Mouse (Mus musculus) bone marrow, adult 2 months (tissue): ENCODE data around the gene Fam189b. TPM values are rescaled to one million over a fixed set of nuclear protein-coding genes. Genes with fewer than 3 reads are reported as not detected.

Source experiments
- H3K27ac ChIP-seq: fragments of 200-500 bp; 2 replicates; pipeline ENCODE4 v1.5.1; 2012; ENCODE audit warnings: low read depth, mild to moderate bottlenecking, control low read depth, inconsistent platforms, low read length; ENCODE audit not compliant: control insufficient read depth, poor library complexity, insufficient read depth
- H3K4me1 ChIP-seq: fragments of 200-500 bp; 2 replicates; pipeline ENCODE4 v1.6.1; 2011; ENCODE audit warnings: low read length; ENCODE audit not compliant: control insufficient read depth, insufficient read depth
- H3K4me3 ChIP-seq: fragments of 200-500 bp; replicated peaks from 2 replicates; pipeline ENCODE3; 2011; ENCODE audit warnings: mild to moderate bottlenecking, low read depth, low read length, control low read depth; ENCODE audit not compliant: control insufficient read depth
- CTCF ChIP-seq: fragments of 200-500 bp; IDR thresholded peaks from 2 replicates; pipeline ENCODE4 v1.5.1; 2011; ENCODE audit warnings: low read length, control low read depth; ENCODE audit not compliant: control insufficient read depth, insufficient read depth
- POLR2A ChIP-seq: fragments of 200-500 bp; IDR thresholded peaks from 2 replicates; pipeline ENCODE4 v1.6.1; 2011; ENCODE audit warnings: low read depth, mild to moderate bottlenecking, control low read depth, low read length, borderline replicate concordance; ENCODE audit not compliant: control insufficient read depth
- WGBS: fragments of 180-500 bp; shearing (Covaris S2); methylation state at CpG from one replicate; pipeline ENCODE4 v1.1.7; 2018; 5-methylcytosine and 5-hydroxymethylcytosine counted together
- polyA plus RNA-seq: library from polyadenylated mRNA; stranded (reverse); fragments of >200 nt; gene quantifications from 2 replicates; pipeline ENCODE4 v1.2.4, GENCODE M21; 2011; ENCODE audit warnings: low replicate concordance; ENCODE audit not compliant: missing spikeins, insufficient read depth, insufficient read length

Gene Fam189b
- polyA plus RNA-seq, 1 experiment: 9.8 TPM

- WGBS: 68% methylated on average over 16 of the region's 16 CpGs
- H3K4me1 ChIP-seq: peaks cover 3% of the 10 kb centered on the region; the same call in 1 of the 2 replicates
- TF ChIP-seq POLR2A (no peak), CTCF (no peak)
- H3K27ac ChIP-seq: no peak overlapping the region
- H3K4me3 ChIP-seq: no peak overlapping the region
These were observed 48.9 kb downstream of the Fam189b start for GRCm38 (mm10) chr3:89231772-89232275.

DNA sequence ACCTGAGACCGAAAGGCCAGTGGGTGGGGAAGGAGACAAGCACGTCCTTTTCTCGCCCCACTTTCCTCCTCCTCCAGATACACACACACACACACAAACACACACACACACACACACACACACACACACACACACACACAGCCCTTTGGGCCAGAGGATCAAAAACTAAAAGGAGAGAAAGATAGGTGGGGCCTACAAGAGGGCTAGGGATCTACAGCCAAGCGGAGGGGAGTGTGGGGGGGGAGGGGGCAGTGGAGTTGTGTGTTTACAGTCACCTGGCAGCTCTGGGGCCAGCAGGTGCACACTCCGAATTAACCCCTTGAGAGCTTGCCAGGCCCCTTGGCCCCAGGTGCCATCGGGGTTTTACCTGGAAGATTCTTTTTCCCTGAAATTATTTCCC, 49.7 kb downstream of the Fam189b start:
- Histone ChIP-seq H3K27ac (no peak overlapping the region), H3K4me1 (peaks cover 3% of the 10 kb centered on the region; the same call in 1 of the 2 replicates), H3K4me3 (no peak overlapping the region)
- 79% methylated on average over 6 of the region's 6 CpGs for WGBS
- no peak for TF ChIP-seq CTCF
- no peak for TF ChIP-seq POLR2A

- WGBS: 8% methylated on average over 14 of the region's 14 CpGs
These were observed 50.7 kb downstream of the Fam189b start for GRCm38 (mm10) chr3:89233562-89234110.

DNA sequence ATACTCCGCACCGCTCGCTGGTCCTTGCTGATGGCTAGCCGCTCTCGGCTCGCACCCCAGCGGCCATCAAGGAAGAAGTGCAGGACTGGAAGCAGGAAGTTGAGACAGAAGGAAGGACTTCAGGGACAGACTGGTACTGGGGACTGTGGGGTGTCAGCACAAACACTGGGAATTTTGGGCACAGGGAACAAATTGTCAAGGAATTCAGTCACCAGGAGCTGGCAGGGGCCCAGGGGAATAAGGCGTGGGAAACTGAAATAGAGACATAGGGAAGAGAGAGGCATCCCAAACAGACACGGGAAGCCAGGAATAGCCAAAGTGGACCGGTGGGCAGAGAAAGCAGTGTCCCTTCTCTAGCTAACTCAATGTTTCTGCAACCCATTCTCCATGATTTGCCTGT, 53.6 kb downstream of the Fam189b start:
- H3K4me3 ChIP-seq: no peak overlapping the region
- TF ChIP-seq CTCF (no peak), POLR2A (no peak)
- 81% methylated on average over 10 of the region's 10 CpGs for WGBS
- peaks cover 3% of the 10 kb centered on the region; the same call in 1 of the 2 replicates for H3K4me1 ChIP-seq
- no peak overlapping the region for H3K27ac ChIP-seq

More at GRCm38 (mm10) chr3:89233562-89234110, 50.7 kb downstream of the Fam189b start:
- H3K27ac ChIP-seq: peak overlapping the region; percentile 76
- TF ChIP-seq CTCF (peak; percentile 30; the same call in 1 of the 2 replicates), POLR2A (no peak)
- H3K4me3 ChIP-seq: no peak overlapping the region
- H3K4me1 ChIP-seq: peaks cover 3% of the 10 kb centered on the region; the same call in 1 of the 2 replicates

DNA sequence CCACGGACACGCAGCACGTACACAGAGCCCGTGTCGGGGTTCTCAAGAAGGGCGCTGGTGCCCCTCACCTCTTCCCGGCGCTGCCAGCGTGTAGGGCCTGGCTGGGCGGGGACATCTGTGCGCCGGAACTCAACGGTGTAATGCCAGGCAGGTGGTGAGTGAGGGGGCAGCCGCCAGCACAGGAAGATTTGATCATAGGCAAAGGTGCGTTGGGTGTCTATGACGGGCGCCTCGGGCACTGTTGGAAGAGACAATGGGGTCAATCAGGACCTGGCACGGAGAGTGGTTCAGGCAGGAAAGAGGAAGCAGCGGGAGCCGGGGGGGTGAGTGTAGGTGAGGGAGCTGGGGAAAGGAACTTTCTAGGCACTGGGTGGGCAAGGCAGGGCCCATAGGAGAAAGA, 54.7 kb downstream of the Fam189b start:
- TF ChIP-seq CTCF (no peak), POLR2A (no peak)
- 79% methylated on average over 21 of the region's 21 CpGs for WGBS
- Histone ChIP-seq H3K27ac (no peak overlapping the region), H3K4me3 (no peak overlapping the region), H3K4me1 (peaks cover 3% of the 10 kb centered on the region; the same call in 1 of the 2 replicates)

DNA sequence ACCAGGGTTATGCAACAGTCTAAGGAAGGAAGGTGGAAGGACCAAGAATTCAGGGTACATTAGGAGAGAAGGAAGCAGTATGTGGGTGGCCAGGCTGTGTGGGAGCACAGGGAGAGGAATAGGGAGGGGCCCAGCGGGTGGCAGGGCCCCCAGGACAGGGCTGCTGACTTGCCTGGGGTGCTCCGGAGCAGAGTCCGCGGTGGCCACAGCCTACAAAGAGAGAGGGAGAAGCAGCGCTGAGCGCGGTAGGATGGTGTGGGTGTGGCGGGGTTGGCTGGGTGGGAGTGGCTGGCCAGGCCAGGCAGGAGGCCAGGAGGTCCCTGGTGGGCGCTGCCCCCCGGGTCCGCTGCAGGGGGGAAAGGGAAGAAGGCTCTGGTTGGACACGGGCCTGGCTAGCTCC, 55.6 kb downstream of the Fam189b start:
- Histone ChIP-seq H3K4me3 (no peak overlapping the region), H3K4me1 (peaks cover 2% of the 10 kb centered on the region; the same call in 1 of the 2 replicates), H3K27ac (no peak overlapping the region)
- WGBS: 77% methylated on average over 11 of the region's 12 CpGs
- no peak for TF ChIP-seq CTCF
- TF ChIP-seq POLR2A: no peak

Other genes with a start within 250 kb of the Fam189b start
- 9.8 and 18.8 TPM in 2 replicates for gene Ash1l, start 232.5 kb upstream of the Fam189b start, polyA plus RNA-seq
- gene Dap3, start 232.0 kb upstream of the Fam189b start, polyA plus RNA-seq: 97.2 and 175 TPM in 2 replicates
- 14.5 and 17.1 TPM in 2 replicates for gene Rusc1, start 89.8 kb upstream of the Fam189b start, polyA plus RNA-seq
- not detected in 2 replicates for gene Gm43738, start 82.0 kb upstream of the Fam189b start, polyA plus RNA-seq
- gene Fdps, start 81.2 kb upstream of the Fam189b start, polyA plus RNA-seq: 21.7 and 30.3 TPM in 2 replicates
- 14.3 and 16.0 TPM in 2 replicates for gene Pklr, start 47.0 kb upstream of the Fam189b start, polyA plus RNA-seq
- gene Hcn3, start 22.9 kb upstream of the Fam189b start, polyA plus RNA-seq: 1.6 TPM in 1 of 2 replicates, not detected in the other
- 43.3 and 90.9 TPM in 2 replicates for gene Clk2, start 18.3 kb upstream of the Fam189b start, polyA plus RNA-seq
- 25.7 and 54.2 TPM in 2 replicates for gene Scamp3, start 5.7 kb upstream of the Fam189b start, polyA plus RNA-seq
- 27.7 and 71.7 TPM in 2 replicates for gene Gba, start 19.8 kb downstream of the Fam189b start, polyA plus RNA-seq
- 2.9 TPM in 1 of 2 replicates, not detected in the other for gene Thbs3, start 32.0 kb downstream of the Fam189b start, polyA plus RNA-seq
- 33.9 and 66.4 TPM in 2 replicates for gene Mtx1, start 43.9 kb downstream of the Fam189b start, polyA plus RNA-seq
- 0.67 TPM in 1 of 2 replicates, not detected in the other for gene Muc1, start 45.9 kb downstream of the Fam189b start, polyA plus RNA-seq
- gene Krtcap2, start 62.8 kb downstream of the Fam189b start, polyA plus RNA-seq: 47.8 and 69.5 TPM in 2 replicates
- gene Trim46, start 63.2 kb downstream of the Fam189b start, polyA plus RNA-seq: 0.59 and 1.6 TPM in 2 replicates
- 30.7 and 39.3 TPM in 2 replicates for gene Dpm3, start 76.2 kb downstream of the Fam189b start, polyA plus RNA-seq
- gene Slc50a1, start 87.4 kb downstream of the Fam189b start, polyA plus RNA-seq: 64.0 and 83.0 TPM in 2 replicates
- 0.99 and 2.0 TPM in 2 replicates for gene Efna1, start 98.0 kb downstream of the Fam189b start, polyA plus RNA-seq
- gene Efna3, start 139.8 kb downstream of the Fam189b start, polyA plus RNA-seq: 2.7 TPM in 1 of 2 replicates, not detected in the other
- gene Efna4, start 154.9 kb downstream of the Fam189b start, polyA plus RNA-seq: not detected in 2 replicates
- 112 and 187 TPM in 2 replicates for gene Adam15, start 166.9 kb downstream of the Fam189b start, polyA plus RNA-seq
- gene Dcst2, start 178.8 kb downstream of the Fam189b start, polyA plus RNA-seq: 0.56 TPM in 1 of 2 replicates, not detected in the other
- 1.3 TPM in 1 of 2 replicates, not detected in the other for gene Dcst1, start 182.1 kb downstream of the Fam189b start, polyA plus RNA-seq
- gene Zbtb7b, start 211.6 kb downstream of the Fam189b start, polyA plus RNA-seq: 20.8 and 40.2 TPM in 2 replicates
- 0.92 TPM in 1 of 2 replicates, not detected in the other for gene Lenep, start 219.7 kb downstream of the Fam189b start, polyA plus RNA-seq
- gene Flad1, start 228.7 kb downstream of the Fam189b start, polyA plus RNA-seq: 9.7 and 17.6 TPM in 2 replicates
- 126 and 145 TPM in 2 replicates for gene Cks1b, start 235.2 kb downstream of the Fam189b start, polyA plus RNA-seq
- 41.6 and 65.2 TPM in 2 replicates for gene Shc1, start 235.3 kb downstream of the Fam189b start, polyA plus RNA-seq
- 29.7 and 45.4 TPM in 2 replicates for gene Pygo2, start 247.1 kb downstream of the Fam189b start, polyA plus RNA-seq